Mouse (Mus musculus): Measurements from ENCODE around the gene Gtf2ird1. TPM values are rescaled to one million over a fixed set of nuclear protein-coding genes. Genes with fewer than 3 reads are reported as not detected.
"Not testable (repeated sequence)": the region's sequence is repeated elsewhere in the genome, so short reads cannot be mapped to it uniquely, and the experiment has no call there.

The Gtf2ird1 gene
- polyA plus RNA-seq, 1 experiment from 2014 or later, result 95.9 TPM

GRCm38 (mm10) chr5:134490465-134490864, 33.9 kb upstream of the Gtf2ird1 start:
- no peaks in the 10 kb centered on the region for H3K9me3 ChIP-seq (replicated peaks)
- H3K4me2 ChIP-seq (replicated peaks), result no peak overlapping the region
- peaks cover 3% of the 10 kb centered on the region; the same call in 1 of the 2 replicates for H3K4me1 ChIP-seq
- H3K9ac ChIP-seq, result no peak overlapping the region
- 89% methylated on average over 12 of the region's 12 CpGs for WGBS
- H3K4me3 ChIP-seq, result no peak overlapping the region
- no peaks in the 10 kb centered on the region for H3K27me3 ChIP-seq
- ATAC-seq (ENCODE audit: low FRiP score), result no peak
- H3K27ac ChIP-seq, result no peak overlapping the region
- peaks cover 57% of the 10 kb centered on the region for H3K36me3 ChIP-seq

- 30% methylated on average over 9 of the region's 9 CpGs for WGBS
- peaks cover 51% of the 10 kb centered on the region for H3K36me3 ChIP-seq
- ATAC-seq (ENCODE audit: low FRiP score), result no peak
These were observed 33.1 kb upstream of the Gtf2ird1 start for GRCm38 (mm10) chr5:134489583-134489982.

DNA sequence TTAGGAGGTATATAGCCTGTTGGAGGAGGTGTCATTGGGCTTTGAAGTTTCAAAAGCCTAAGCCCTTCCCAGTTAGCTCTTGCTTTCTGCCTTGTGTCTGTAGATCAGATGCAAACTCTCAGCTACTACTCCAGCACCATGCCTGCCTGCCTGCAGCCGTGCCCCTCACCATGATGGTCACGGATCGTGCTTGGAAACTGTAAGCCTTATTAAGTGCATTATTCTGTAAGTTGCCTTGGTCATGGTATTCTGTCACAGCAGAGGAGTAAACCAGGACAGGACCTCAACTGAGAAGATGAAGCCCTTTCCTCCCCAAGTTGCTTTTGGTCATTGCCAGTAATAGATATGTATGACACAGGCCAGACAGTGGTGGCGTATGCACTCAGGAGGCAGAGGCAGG, 32.1 kb upstream of the Gtf2ird1 start:
- Histone ChIP-seq H3K27ac (no peak overlapping the region), H3K4me1 (peaks cover 3% of the 10 kb centered on the region; the same call in 1 of the 2 replicates), H3K4me2 (replicated peaks) (no peak overlapping the region), H3K36me3 (peaks cover 45% of the 10 kb centered on the region), H3K9me3 (replicated peaks) (no peaks in the 10 kb centered on the region), H3K27me3 (no peaks in the 10 kb centered on the region), H3K9ac (no peak overlapping the region), H3K4me3 (no peak overlapping the region)
- WGBS, result 96% methylated on average over 4 of the region's 4 CpGs
- ATAC-seq (ENCODE audit: low FRiP score), result no peak

More at GRCm38 (mm10) chr5:134489583-134489982, 33.1 kb upstream of the Gtf2ird1 start:
- Histone ChIP-seq H3K4me3 (no peak overlapping the region), H3K4me1 (peaks cover 3% of the 10 kb centered on the region; the same call in 1 of the 2 replicates), H3K9ac (no peak overlapping the region), H3K27ac (no peak overlapping the region; the same call in 1 of the 2 replicates), H3K4me2 (replicated peaks) (no peak overlapping the region), H3K9me3 (replicated peaks) (no peaks in the 10 kb centered on the region), H3K27me3 (no peaks in the 10 kb centered on the region)

GRCm38 (mm10) chr5:134488042-134488441, 31.5 kb upstream of the Gtf2ird1 start:
- Histone ChIP-seq H3K9ac (no peak overlapping the region), H3K27ac (no peak overlapping the region), H3K27me3 (no peaks in the 10 kb centered on the region), H3K9me3 (replicated peaks) (no peaks in the 10 kb centered on the region), H3K4me3 (no peak overlapping the region), H3K4me2 (replicated peaks) (no peak overlapping the region), H3K36me3 (peaks cover 40% of the 10 kb centered on the region), H3K4me1 (peaks cover 3% of the 10 kb centered on the region; the same call in 1 of the 2 replicates)
- ATAC-seq (ENCODE audit: low FRiP score), result no peak
- WGBS, result 71% methylated on average over 10 of the region's 10 CpGs

- H3K27me3 ChIP-seq, result no peaks in the 10 kb centered on the region
- no peak overlapping the region for H3K4me3 ChIP-seq
- peaks cover 3% of the 10 kb centered on the region; the same call in 1 of the 2 replicates for H3K4me1 ChIP-seq
- H3K36me3 ChIP-seq, result peaks cover 26% of the 10 kb centered on the region
- WGBS, result 62% methylated on average over 13 of the region's 13 CpGs
- H3K4me2 ChIP-seq (replicated peaks), result no peak overlapping the region
- 0 out of 2 replicates have a peak, but pooled peaks have one; percentile 47 for ATAC-seq (ENCODE audit: low FRiP score)
- H3K9me3 ChIP-seq (replicated peaks), result no peaks in the 10 kb centered on the region
- no peak overlapping the region for H3K27ac ChIP-seq
- no peak overlapping the region for H3K9ac ChIP-seq
These were observed 29.6 kb upstream of the Gtf2ird1 start for GRCm38 (mm10) chr5:134485900-134486665.

- H3K27me3 ChIP-seq, result no peaks in the 10 kb centered on the region
- no peak for ATAC-seq (ENCODE audit: low FRiP score)
- H3K4me3 ChIP-seq, result no peak overlapping the region
- no peak overlapping the region for H3K27ac ChIP-seq
- no peak overlapping the region for H3K9ac ChIP-seq
- H3K36me3 ChIP-seq, result peaks cover 18% of the 10 kb centered on the region
- 78% methylated on average over 7 of the region's 7 CpGs for WGBS
- no peaks in the 10 kb centered on the region for H3K9me3 ChIP-seq (replicated peaks)
- H3K4me1 ChIP-seq, result peaks cover 3% of the 10 kb centered on the region; the same call in 1 of the 2 replicates
- H3K4me2 ChIP-seq (replicated peaks), result no peak overlapping the region
These were observed 28.7 kb upstream of the Gtf2ird1 start for GRCm38 (mm10) chr5:134485183-134485730.

- ATAC-seq (ENCODE audit: low FRiP score), result no peak
- no peak overlapping the region for H3K4me3 ChIP-seq
These were observed 26.8 kb upstream of the Gtf2ird1 start for GRCm38 (mm10) chr5:134483291-134483690.

GRCm38 (mm10) chr5:134482331-134482730, 25.8 kb upstream of the Gtf2ird1 start:
- ATAC-seq (ENCODE audit: low FRiP score), result no peak
- 71% methylated on average over 11 of the region's 11 CpGs for WGBS
- H3K4me1 ChIP-seq, result no peaks in the 10 kb centered on the region; the same call in 1 of the 2 replicates

More at GRCm38 (mm10) chr5:134483291-134483690, 26.8 kb upstream of the Gtf2ird1 start:
- Histone ChIP-seq H3K27ac (no peak overlapping the region), H3K9ac (no peak overlapping the region), H3K4me1 (no peaks in the 10 kb centered on the region; the same call in 1 of the 2 replicates), H3K9me3 (replicated peaks) (no peaks in the 10 kb centered on the region), H3K27me3 (no peaks in the 10 kb centered on the region), H3K36me3 (no peaks in the 10 kb centered on the region), H3K4me2 (replicated peaks) (no peak overlapping the region)
- WGBS, result 68% methylated on average over 1 of the region's 1 CpGs

GRCm38 (mm10) chr5:134478886-134479285, 22.4 kb upstream of the Gtf2ird1 start:
- H3K9me3 ChIP-seq (replicated peaks); H3K9ac ChIP-seq; H3K27me3 ChIP-seq; H3K27ac ChIP-seq; H3K4me3 ChIP-seq; H3K36me3 ChIP-seq; H3K4me1 ChIP-seq; H3K4me2 ChIP-seq (replicated peaks); ATAC-seq (ENCODE audit: low FRiP score): not testable (repeated sequence)

More at GRCm38 (mm10) chr5:134482331-134482730, 25.8 kb upstream of the Gtf2ird1 start:
- Histone ChIP-seq H3K4me3 (no peak overlapping the region), H3K9ac (no peak overlapping the region), H3K27ac (no peak overlapping the region), H3K27me3 (no peaks in the 10 kb centered on the region), H3K36me3 (no peaks in the 10 kb centered on the region), H3K4me2 (replicated peaks) (no peak overlapping the region), H3K9me3 (replicated peaks) (no peaks in the 10 kb centered on the region)

GRCm38 (mm10) chr5:134475686-134476085, 19.2 kb upstream of the Gtf2ird1 start:
- H3K9ac ChIP-seq; H3K36me3 ChIP-seq; H3K4me2 ChIP-seq (replicated peaks); H3K27me3 ChIP-seq; H3K4me1 ChIP-seq; ATAC-seq (ENCODE audit: low FRiP score); H3K4me3 ChIP-seq; H3K9me3 ChIP-seq (replicated peaks); H3K27ac ChIP-seq: not testable (repeated sequence)
- 90% methylated on average over 7 of the region's 7 CpGs for WGBS

DNA sequence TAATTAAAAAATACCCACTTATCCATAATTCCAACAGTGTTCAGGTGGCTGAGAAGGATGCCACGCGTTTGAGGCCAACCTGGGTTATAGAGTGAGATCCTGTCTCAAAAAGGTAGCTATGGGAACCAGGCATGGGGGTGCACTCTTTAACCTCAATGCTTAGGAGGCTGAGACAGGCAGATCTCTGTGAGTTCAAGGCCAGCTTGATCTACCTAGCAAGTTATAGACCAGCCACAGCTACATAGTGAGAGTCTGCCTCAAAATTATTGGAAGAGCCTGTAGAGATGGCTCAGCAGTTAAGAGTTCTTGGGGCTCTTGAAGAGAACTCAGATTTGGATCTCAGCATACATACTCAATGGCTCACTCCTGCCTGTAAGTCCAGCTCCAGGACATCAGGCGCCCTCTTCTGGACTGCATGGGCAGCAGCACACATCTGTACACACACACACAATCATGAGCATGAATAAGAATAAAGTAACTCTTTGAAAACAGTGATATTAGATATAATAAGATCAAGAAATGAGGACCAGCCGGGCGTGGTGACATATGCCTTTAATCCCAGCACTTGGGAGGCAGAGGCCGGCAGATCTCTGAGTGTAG, 18.6 kb upstream of the Gtf2ird1 start:
- no peak overlapping the region for H3K27ac ChIP-seq
- 0 out of 2 replicates have a peak, but pooled peaks cover 4% of the 10 kb centered on the region for H3K9me3 ChIP-seq (replicated peaks)
- H3K4me2 ChIP-seq (replicated peaks), result no peak overlapping the region
- H3K9ac ChIP-seq, result no peak overlapping the region
- no peak for ATAC-seq (ENCODE audit: low FRiP score)
- WGBS, result 98% methylated on average over 6 of the region's 6 CpGs
- H3K27me3 ChIP-seq, result no peaks in the 10 kb centered on the region
- no peaks in the 10 kb centered on the region for H3K36me3 ChIP-seq
- no peak overlapping the region for H3K4me3 ChIP-seq
- H3K4me1 ChIP-seq, result no peaks in the 10 kb centered on the region

DNA sequence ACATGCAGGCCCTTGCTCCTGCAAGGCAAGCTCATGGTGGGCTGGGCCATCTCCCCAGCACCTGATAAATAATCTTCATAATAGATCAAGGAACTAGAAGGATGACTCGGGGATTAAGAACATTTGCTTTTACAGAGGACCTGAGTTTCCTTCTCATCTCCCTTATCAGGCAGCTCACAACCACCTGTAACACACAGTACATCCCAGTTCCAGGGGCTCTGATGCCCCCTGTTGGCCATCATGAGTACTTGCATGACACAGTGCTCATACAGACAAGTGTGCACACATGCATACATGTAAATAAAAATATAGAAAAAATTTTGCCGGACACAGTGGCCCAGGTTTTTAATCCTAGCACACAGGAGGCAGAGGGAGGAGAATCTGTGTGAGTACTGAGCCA, 17.4 kb upstream of the Gtf2ird1 start:
- Histone ChIP-seq H3K9ac (no peak overlapping the region), H3K4me1 (no peaks in the 10 kb centered on the region), H3K4me2 (replicated peaks) (no peak overlapping the region), H3K27ac (no peak overlapping the region), H3K27me3 (no peaks in the 10 kb centered on the region), H3K36me3 (no peaks in the 10 kb centered on the region), H3K9me3 (replicated peaks) (0 out of 2 replicates have a peak, but pooled peaks cover 4% of the 10 kb centered on the region), H3K4me3 (no peak overlapping the region)
- ATAC-seq (ENCODE audit: low FRiP score), result no peak
- 82% methylated on average over 2 of the region's 2 CpGs for WGBS
